Comparison of ENCODE assay signal across 9 mouse cellular contexts in the genomic region with DNA sequence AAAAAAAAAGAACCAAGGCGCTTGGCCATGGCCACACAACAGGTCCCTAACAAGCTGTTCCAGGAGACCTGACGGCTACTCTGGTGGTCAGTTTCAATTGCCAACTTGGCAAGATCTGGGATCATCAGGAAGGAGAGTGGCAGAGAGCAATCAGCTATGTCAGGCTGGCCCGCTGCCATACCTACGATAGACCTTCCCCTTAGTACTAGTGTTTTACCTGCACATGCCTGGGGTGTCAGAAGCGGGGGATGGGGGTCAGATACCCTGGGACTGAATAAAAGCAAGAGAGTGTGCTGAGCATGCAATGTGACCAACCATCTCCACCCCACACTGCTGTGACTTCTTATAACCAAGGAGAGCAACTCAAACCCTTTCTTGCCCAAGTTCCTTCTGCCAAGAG. TPM values are rescaled to one million over a fixed set of nuclear protein-coding genes. Genes with fewer than 3 reads are reported as not detected.
DNase-seq lines count a peak whose midpoint lies in the region; ATAC-seq and TF ChIP-seq lines count a peak whose summit lies in the region.
"Had no signal": no experiment of that assay in that cellular context is flagged by ENCODE, and none has a peak within 500 bp of the region (broad histone marks: within the 10 kb centered on the region; RNA-seq: fewer than 3 reads in every experiment).

No protein-coding gene starts in this region.

- WGBS in heart, embryonic 14.5 days, result 89% methylated on average over 5 of the region's 5 CpGs
- WGBS in hindbrain, embryonic 16.5 days, result 96% methylated on average over 5 of the region's 5 CpGs
- 86% methylated on average over 5 of the region's 5 CpGs for WGBS in liver, embryonic 15.5 days (ENCODE audit: insufficient replicate concordance)

- DNase-seq in heart, adult 9 months (ENCODE audit: low spot score in 2 of 2), result no peak
- no peak for DNase-seq in ovary, postnatal 14 days (ENCODE audit: low spot score)
- DNase-seq in urinary bladder, postnatal 10 days (ENCODE audit: low spot score), result no peak
- DNase-seq in frontal cortex, postnatal 14 days (ENCODE audit: low spot score in 2 of 2), result no peak

- H3K36me3 ChIP-seq in heart, embryonic 14.5 days (ENCODE audit: control insufficient read depth, insufficient read depth, low read length), result 0 out of 2 replicates have a peak, but pooled peaks cover 12% of the 10 kb centered on the region
- no peaks in the 10 kb centered on the region for H3K36me3 ChIP-seq in hindbrain, embryonic 16.5 days (ENCODE audit: control insufficient read depth, insufficient read depth, low read length)
- H3K36me3 ChIP-seq in liver, embryonic 15.5 days (replicated peaks), result peaks cover 8% of the 10 kb centered on the region

- no peak overlapping the region for H3K27ac ChIP-seq in heart, embryonic 14.5 days (replicated peaks in 1 of 2; ENCODE audit: control insufficient read depth in 1 of 2, insufficient read depth in 1 of 2, low read depth in 2 of 2, low read length in 2 of 2)
- no peak overlapping the region for H3K27ac ChIP-seq in cortical plate, adult 2 months (ENCODE audit: insufficient read depth, low read length)
- H3K27ac ChIP-seq in hindbrain, embryonic 16.5 days (ENCODE audit: low read depth, low read length), result no peak overlapping the region
- H3K27ac ChIP-seq in liver, embryonic 15.5 days (replicated peaks), result no peak overlapping the region

- TF ChIP-seq POLR2A in cortical plate, adult 2 months (IDR thresholded peaks at IDR 0.05; ENCODE audit: extremely low read depth, insufficient read depth, low read length), result no peak

- peak overlapping the region; percentile 75; the same call in 1 of the 2 replicates for H3K9ac ChIP-seq in heart, embryonic 14.5 days (ENCODE audit: low read length)
- H3K9ac ChIP-seq in hindbrain, embryonic 16.5 days (ENCODE audit: low read depth, low read length), result no peak overlapping the region
- H3K9ac ChIP-seq in liver, embryonic 15.5 days, result no peak overlapping the region

- H3K27me3 ChIP-seq in heart, embryonic 14.5 days (ENCODE audit: control insufficient read depth, insufficient read depth, low read length), result no peaks in the 10 kb centered on the region
- H3K27me3 ChIP-seq in hindbrain, embryonic 16.5 days (replicated peaks; ENCODE audit: control insufficient read depth, insufficient read depth, low read length), result no peaks in the 10 kb centered on the region
- H3K27me3 ChIP-seq in liver, embryonic 15.5 days, result no peaks in the 10 kb centered on the region

- no peak for ATAC-seq in heart, embryonic 14.5 days (ENCODE audit: insufficient number of reproducible peaks, insufficient read depth, low FRiP score, low read depth)
- no peak for ATAC-seq in hindbrain, embryonic 16.5 days
- ATAC-seq in liver, embryonic 15.5 days (ENCODE audit: insufficient read depth), result no peak

- H3K4me1 ChIP-seq in heart, embryonic 14.5 days (ENCODE audit: control insufficient read depth in 2 of 2, insufficient read depth in 2 of 2, low read length in 2 of 2), result peaks cover 12 to 18% of the 10 kb centered on the region in 2 experiments
- H3K4me1 ChIP-seq in cortical plate, adult 2 months (ENCODE audit: control insufficient read depth, insufficient read depth, low read length), result peaks cover 2% of the 10 kb centered on the region; the same call in 1 of the 2 replicates
- peaks cover 17% of the 10 kb centered on the region for H3K4me1 ChIP-seq in hindbrain, embryonic 16.5 days (ENCODE audit: control insufficient read depth, insufficient read depth, low read depth, low read length)
- peaks cover 41% of the 10 kb centered on the region for H3K4me1 ChIP-seq in liver, embryonic 15.5 days (replicated peaks)

- no peak for TF ChIP-seq CTCF in cortical plate, adult 2 months (IDR thresholded peaks at IDR 0.05; ENCODE audit: extremely low read depth, insufficient read depth, low read length)

- H3K4me2 ChIP-seq in heart, embryonic 14.5 days (ENCODE audit: low read length), result peak overlapping the region; percentile 94; the same call in 1 of the 2 replicates
- H3K4me2 ChIP-seq in hindbrain, embryonic 16.5 days (ENCODE audit: low read length), result peak overlapping the region; percentile 60
- peak overlapping the region; percentile 92 for H3K4me2 ChIP-seq in liver, embryonic 15.5 days

- H3K9me3 ChIP-seq in heart, embryonic 14.5 days (ENCODE audit: control insufficient read depth, low read length), result no peaks in the 10 kb centered on the region
- no peaks in the 10 kb centered on the region for H3K9me3 ChIP-seq in hindbrain, embryonic 16.5 days (ENCODE audit: control insufficient read depth, low read length)
- 0 out of 2 replicates have a peak, but pooled peaks cover 4% of the 10 kb centered on the region for H3K9me3 ChIP-seq in liver, embryonic 15.5 days (replicated peaks)

- no peak overlapping the region for H3K4me3 ChIP-seq in heart, embryonic 14.5 days (ENCODE audit: control insufficient read depth in 1 of 2, insufficient read depth in 1 of 2, low read depth in 1 of 2, low read length in 2 of 2)
- H3K4me3 ChIP-seq in cortical plate, adult 2 months (ENCODE audit: insufficient read depth, low read length), result peak overlapping the region; percentile 46; the same call in 1 of the 2 replicates
- H3K4me3 ChIP-seq in hindbrain, embryonic 16.5 days (ENCODE audit: low read length), result no peak overlapping the region; the same call in 1 of the 2 replicates
- H3K4me3 ChIP-seq in liver, embryonic 15.5 days (replicated peaks), result no peak overlapping the region; the same call in 1 of the 2 replicates

RNA-seq across cellular contexts. Expression of gene Rita1, which starts 1.5 kb away (rescaled TPM):
- polyA plus RNA-seq in heart, embryonic 14.5 days (2014; fragmentation: Nextera tagmentation; extraction: Ambion mirVana), result 5.6 and 6.2 TPM in 2 replicates
- 39.6 and 40.8 TPM in 2 replicates for polyA plus RNA-seq in cortical plate, adult 2 months (2012; rRNA removed)
- polyA plus RNA-seq in hindbrain, embryonic 16.5 days (2015; fragmentation: Nextera tagmentation; extraction: Ambion mirVana), result 29.3 and 33.7 TPM in 2 replicates
- 4.0 TPM in 2 replicates for polyA plus RNA-seq in liver, embryonic 15.5 days (2015; fragmentation: Nextera tagmentation; extraction: Ambion mirVana)

RNA-seq across cellular contexts. Expression of gene Ddx54, which starts 1.6 kb away (rescaled TPM):
- polyA plus RNA-seq in heart, embryonic 14.5 days (2014; fragmentation: Nextera tagmentation; extraction: Ambion mirVana), result 17.9 and 18.9 TPM in 2 replicates
- 30.3 and 31.0 TPM in 2 replicates for polyA plus RNA-seq in cortical plate, adult 2 months (2012; rRNA removed)
- polyA plus RNA-seq in hindbrain, embryonic 16.5 days (2015; fragmentation: Nextera tagmentation; extraction: Ambion mirVana), result 38.4 and 42.0 TPM in 2 replicates
- 16.2 and 17.7 TPM in 2 replicates for polyA plus RNA-seq in liver, embryonic 15.5 days (2015; fragmentation: Nextera tagmentation; extraction: Ambion mirVana)

RNA-seq across cellular contexts. Expression of gene Iqcd, which starts 22.1 kb away (rescaled TPM):
- polyA plus RNA-seq in heart, embryonic 14.5 days (2014; fragmentation: Nextera tagmentation; extraction: Ambion mirVana), result 0.43 TPM in 1 of 2 replicates, not detected in the other
- 1.5 and 2.5 TPM in 2 replicates for polyA plus RNA-seq in cortical plate, adult 2 months (2012; rRNA removed)
- 2.0 and 2.4 TPM in 2 replicates for polyA plus RNA-seq in hindbrain, embryonic 16.5 days (2015; fragmentation: Nextera tagmentation; extraction: Ambion mirVana)
- 0.90 and 1.2 TPM in 2 replicates for polyA plus RNA-seq in liver, embryonic 15.5 days (2015; fragmentation: Nextera tagmentation; extraction: Ambion mirVana)

RNA-seq across cellular contexts. Expression of gene Tpcn1, which starts 22.4 kb away (rescaled TPM):
- 14.5 and 17.1 TPM in 2 replicates for polyA plus RNA-seq in heart, embryonic 14.5 days (2014; fragmentation: Nextera tagmentation; extraction: Ambion mirVana)
- 37.9 and 40.0 TPM in 2 replicates for polyA plus RNA-seq in cortical plate, adult 2 months (2012; rRNA removed)
- polyA plus RNA-seq in hindbrain, embryonic 16.5 days (2015; fragmentation: Nextera tagmentation; extraction: Ambion mirVana), result 15.1 and 17.4 TPM in 2 replicates
- 22.7 and 26.4 TPM in 2 replicates for polyA plus RNA-seq in liver, embryonic 15.5 days (2015; fragmentation: Nextera tagmentation; extraction: Ambion mirVana)

RNA-seq across cellular contexts. Expression of gene Cfap73, which starts 23.1 kb away (rescaled TPM):
- not detected in 2 replicates for polyA plus RNA-seq in heart, embryonic 14.5 days (2014; fragmentation: Nextera tagmentation; extraction: Ambion mirVana)
- 0.10 and 0.19 TPM in 2 replicates for polyA plus RNA-seq in cortical plate, adult 2 months (2012; rRNA removed)
- polyA plus RNA-seq in hindbrain, embryonic 16.5 days (2015; fragmentation: Nextera tagmentation; extraction: Ambion mirVana), result 0.51 and 0.92 TPM in 2 replicates
- not detected in 2 replicates for polyA plus RNA-seq in liver, embryonic 15.5 days (2015; fragmentation: Nextera tagmentation; extraction: Ambion mirVana)
- polyA plus RNA-seq: myocyte had no signal
